Mouse (Mus musculus) kidney, adult 2 months (tissue): Measurements from ENCODE around the gene 4921530L21Rik.

ENCODE experiments used
- CTCF ChIP-seq: fragments of 200-500 bp; conservative IDR thresholded peaks from 2 replicates; pipeline ENCODE4 v1.5.1; 2011; ENCODE audit warnings: low read depth, mild to moderate bottlenecking, control low read depth, low read length, moderate library complexity, mixed read lengths; ENCODE audit not compliant: insufficient read depth, insufficient read length
- POLR2A ChIP-seq: fragments of 200-500 bp; IDR thresholded peaks from one replicate; pipeline ENCODE4 v1.6.1; 2011; ENCODE audit warnings: low read depth, low read length, control low read depth

- TF ChIP-seq CTCF, result no peak
- no peak for TF ChIP-seq POLR2A
Observed at GRCm38 (mm10) chr14:95926742-95927141, 45.7 kb downstream of the 4921530L21Rik start.
